Mouse (Mus musculus) urinary bladder, adult 2 months (tissue): ENCODE results near the gene Dip2c. TPM values are rescaled to one million over a fixed set of nuclear protein-coding genes. Genes with fewer than 3 reads are reported as not detected.

ENCODE experiments used
- DNase-seq: peaks from one replicate; pipeline ENCODE4 v3.0.0; 2022; ENCODE audit warnings: low spot score
- polyA plus RNA-seq: library from polyadenylated mRNA; depleted of rRNA; stranded (reverse); fragments of >200 nt; gene quantifications from 2 replicates; pipeline ENCODE4 v1.2.3, GENCODE M21; 2012; rRNA removed

Gene Dip2c
- 14.8 and 17.8 TPM in 2 replicates for polyA plus RNA-seq

DNA sequence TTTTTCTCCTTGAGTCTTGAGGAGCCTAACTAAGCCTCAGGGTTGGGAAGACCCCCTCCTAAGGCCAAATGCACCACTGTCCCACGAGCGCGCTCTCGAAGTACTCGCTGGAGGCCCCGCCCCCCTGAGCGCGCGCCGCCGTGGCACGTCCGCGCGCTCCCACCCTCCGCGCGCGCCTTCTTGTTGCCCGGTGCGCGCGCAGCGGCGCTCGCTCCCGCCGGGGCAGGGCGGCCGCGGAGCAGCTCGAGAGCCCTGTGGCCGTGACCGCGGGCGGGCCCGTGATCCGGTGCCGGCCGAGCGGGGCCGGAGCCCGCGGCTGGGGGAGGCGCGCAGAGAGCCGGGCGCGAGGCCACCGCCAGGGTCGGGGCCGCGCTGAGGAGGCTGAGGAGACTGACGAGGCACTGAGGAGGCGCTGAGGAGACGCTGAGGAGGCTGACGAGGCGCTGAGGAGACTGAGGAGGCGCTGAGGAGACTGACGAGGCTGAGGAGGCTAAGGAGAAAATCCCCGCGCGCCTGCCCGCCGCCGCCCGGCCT is at the start of gene Dip2c:
TSS of gene Dip2c (plus strand) at position 207 of the 534 bp plus-strand sequence.
- DNase-seq, result peak; percentile 91

DNA sequence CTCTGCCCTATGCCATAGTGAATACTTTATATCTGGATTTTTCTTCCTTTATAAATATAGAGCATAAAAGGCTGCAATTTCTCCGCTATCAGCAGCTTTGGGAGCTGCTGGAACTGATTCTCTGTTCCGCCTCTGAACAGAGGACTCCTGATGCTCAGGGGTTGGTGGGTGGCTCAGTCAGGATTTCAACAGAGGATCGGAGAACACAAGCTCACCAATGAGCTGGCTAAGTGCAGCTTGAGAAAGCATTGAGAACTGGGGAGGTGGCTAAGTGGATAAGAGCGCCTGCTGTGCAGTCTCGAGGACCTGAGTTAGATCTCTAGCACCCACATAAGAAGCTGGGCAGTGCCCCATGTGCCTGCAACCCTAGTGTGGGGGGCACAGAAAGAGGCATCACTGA is 49.2 kb upstream of the Dip2c start:
- DNase-seq, result no peak

GRCm38 (mm10) chr13:9237495-9237894 is 38.8 kb upstream of the Dip2c start:
- DNase-seq, result no peak

GRCm38 (mm10) chr13:9239127-9239526 is 37.2 kb upstream of the Dip2c start:
- DNase-seq, result no peak

DNA sequence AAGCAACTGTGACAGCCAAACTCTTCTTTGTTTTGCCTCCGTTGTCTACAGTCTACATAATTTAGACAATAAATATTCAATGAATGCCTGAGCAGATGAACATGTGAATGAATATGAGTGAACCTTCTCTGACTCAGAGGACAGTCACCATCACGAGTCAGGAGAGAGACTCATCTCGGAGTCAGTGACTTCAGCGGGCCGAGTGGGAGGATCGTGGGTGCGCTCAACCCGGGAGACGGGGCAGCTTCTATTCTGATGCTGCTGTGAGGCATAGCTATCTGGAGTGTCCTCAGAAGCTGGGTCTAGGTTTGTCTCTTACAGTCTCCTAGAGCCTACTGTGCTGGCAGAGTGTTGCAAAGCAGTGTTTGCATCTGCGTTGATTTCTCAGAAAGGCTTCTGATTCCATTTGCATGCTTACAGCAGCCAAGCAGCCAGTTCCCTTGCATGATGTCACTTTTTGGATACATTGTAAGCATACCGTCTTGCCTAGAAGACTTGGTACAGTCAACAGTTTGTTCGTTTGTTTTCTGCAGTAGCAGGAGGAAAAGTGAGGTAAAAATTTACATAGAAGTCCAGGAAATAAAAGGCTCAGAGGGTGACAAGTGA is 36.6 kb upstream of the Dip2c start:
- no peak for DNase-seq

- no peak for DNase-seq
These were observed 14.6 kb upstream of the Dip2c start for GRCm38 (mm10) chr13:9261748-9262147.

- no peak for DNase-seq
These were observed 10.8 kb upstream of the Dip2c start for GRCm38 (mm10) chr13:9265516-9265915.

- DNase-seq, result peak; percentile 69
These were observed 710 bp downstream of the Dip2c start for GRCm38 (mm10) chr13:9276856-9277620.

GRCm38 (mm10) chr13:9277621-9277960 is 1.3 kb downstream of the Dip2c start:
- no peak for DNase-seq

DNA sequence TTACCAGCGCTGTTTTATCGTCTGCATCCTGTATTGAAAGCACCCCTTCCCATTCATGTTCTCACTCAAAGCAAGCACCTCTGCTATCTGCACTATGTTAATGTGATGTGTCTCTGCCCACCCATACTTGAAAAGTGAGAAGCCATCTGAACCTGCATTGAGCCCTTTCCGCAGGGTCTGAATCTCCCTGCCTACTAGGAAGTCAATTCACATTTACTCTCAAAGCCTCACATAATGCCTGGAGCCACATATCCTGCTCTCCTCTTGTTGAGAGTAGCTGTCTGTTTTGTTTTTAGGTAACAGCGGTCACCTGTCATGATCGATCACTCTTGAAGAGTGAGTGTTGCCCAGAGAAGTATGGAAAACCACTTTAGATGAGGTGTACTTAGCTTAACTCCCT is 2.3 kb downstream of the Dip2c start:
- DNase-seq, result no peak

- DNase-seq, result no peak
These were observed 6.7 kb downstream of the Dip2c start for GRCm38 (mm10) chr13:9283050-9283449.

DNA sequence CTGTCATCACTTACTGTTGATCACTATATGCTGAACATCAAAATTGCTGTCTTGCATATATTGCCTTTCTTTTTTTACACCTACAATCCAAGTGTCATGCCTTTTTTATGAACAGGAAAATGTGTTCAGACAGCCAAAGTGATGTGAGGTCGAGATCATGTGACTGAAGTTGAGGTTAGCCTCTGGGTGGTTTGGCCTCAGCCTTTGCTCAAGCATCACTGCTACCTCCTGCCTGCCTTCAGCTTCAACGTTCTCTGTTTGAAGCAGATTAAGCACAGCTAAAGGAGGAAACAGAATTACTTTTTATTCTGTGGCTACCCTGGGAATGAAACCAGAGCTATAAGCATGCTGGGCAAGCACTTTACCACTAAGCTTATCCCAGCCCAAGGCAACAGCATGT is 13.6 kb downstream of the Dip2c start:
- DNase-seq, result no peak

DNA sequence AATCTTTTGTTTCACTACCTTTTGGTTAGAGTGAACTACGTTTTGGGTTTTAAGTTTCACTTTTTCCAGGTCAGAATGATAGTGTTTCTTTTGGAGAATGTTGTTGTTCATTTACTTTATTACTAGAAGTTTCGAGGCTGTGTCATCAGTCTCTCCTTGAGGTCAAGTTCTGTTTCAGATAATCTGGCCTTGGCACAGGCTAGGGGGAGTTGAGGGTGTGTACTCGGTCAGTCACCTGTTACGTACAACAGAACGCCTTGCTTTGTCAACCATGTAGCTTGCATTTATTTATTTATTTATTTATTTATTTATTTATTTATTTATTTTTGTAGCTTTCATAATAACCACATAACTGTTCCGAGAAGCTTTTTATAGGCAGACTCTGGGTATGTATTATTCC is 20.0 kb downstream of the Dip2c start:
- DNase-seq, result no peak

GRCm38 (mm10) chr13:9297266-9297665 is 20.9 kb downstream of the Dip2c start:
- no peak for DNase-seq

DNA sequence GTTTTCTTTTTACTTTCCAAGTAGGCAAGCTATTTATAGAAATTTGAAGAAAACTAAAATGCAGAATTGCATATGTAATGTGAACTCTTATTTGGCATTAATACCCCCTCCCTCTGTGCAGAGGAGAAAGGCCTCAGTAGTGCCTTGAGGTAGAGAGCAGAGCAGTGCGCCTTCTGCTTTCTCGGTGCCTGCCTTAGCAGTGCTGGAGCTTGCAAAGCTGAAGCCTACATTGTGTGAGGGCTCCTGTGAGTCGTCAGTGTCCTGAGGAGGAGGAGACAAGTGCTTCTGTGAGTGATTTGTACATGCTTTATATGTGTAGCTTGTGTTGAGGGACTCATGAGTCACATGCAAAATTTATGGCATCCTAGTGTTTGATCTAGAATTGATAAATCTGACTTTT is 21.4 kb downstream of the Dip2c start:
- no peak for DNase-seq

GRCm38 (mm10) chr13:9299657-9300056 is 23.3 kb downstream of the Dip2c start:
- DNase-seq, result no peak

- no peak for DNase-seq
These were observed 32.5 kb downstream of the Dip2c start for GRCm38 (mm10) chr13:9308863-9309262.

- no peak for DNase-seq
These were observed 34.5 kb downstream of the Dip2c start for GRCm38 (mm10) chr13:9310806-9311205.

GRCm38 (mm10) chr13:9312916-9313315 is 36.6 kb downstream of the Dip2c start:
- no peak for DNase-seq

GRCm38 (mm10) chr13:9314099-9314712 is 37.9 kb downstream of the Dip2c start:
- no peak for DNase-seq

GRCm38 (mm10) chr13:9314713-9315112 is 38.4 kb downstream of the Dip2c start:
- DNase-seq, result no peak

- DNase-seq, result no peak
These were observed 43.4 kb downstream of the Dip2c start for GRCm38 (mm10) chr13:9319745-9320144.

DNA sequence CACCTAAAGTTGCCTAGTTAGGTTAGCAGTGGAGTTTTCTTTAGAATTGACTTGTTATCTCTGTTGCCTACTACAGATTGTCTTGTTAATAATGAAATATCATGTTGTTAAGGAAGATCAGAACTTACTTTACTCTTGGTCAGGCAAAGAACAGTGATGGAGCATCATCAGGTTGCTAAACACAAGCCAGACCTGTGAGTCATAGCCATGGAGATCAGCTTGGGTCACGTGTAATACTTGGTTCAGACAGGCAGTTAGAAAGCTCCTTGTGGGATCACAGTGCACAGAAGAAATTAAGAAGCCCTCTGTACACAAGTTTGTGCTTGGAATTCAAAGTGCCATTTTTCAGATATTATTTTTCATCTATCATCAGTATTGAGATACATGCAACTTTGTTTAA is 48.9 kb downstream of the Dip2c start:
- DNase-seq, result no peak
